Mouse (Mus musculus) brain, adult 2 months (tissue): Measurements from ENCODE around the gene Brox.
A peak's percentile ranks its signal among the peaks of the same experiment; 100 is the strongest.

Experiments used
- DNase-seq: peaks from one replicate; pipeline ENCODE4 v3.0.0; 2011; ENCODE audit warnings: low read depth, low spot score

Brox gene

DNA sequence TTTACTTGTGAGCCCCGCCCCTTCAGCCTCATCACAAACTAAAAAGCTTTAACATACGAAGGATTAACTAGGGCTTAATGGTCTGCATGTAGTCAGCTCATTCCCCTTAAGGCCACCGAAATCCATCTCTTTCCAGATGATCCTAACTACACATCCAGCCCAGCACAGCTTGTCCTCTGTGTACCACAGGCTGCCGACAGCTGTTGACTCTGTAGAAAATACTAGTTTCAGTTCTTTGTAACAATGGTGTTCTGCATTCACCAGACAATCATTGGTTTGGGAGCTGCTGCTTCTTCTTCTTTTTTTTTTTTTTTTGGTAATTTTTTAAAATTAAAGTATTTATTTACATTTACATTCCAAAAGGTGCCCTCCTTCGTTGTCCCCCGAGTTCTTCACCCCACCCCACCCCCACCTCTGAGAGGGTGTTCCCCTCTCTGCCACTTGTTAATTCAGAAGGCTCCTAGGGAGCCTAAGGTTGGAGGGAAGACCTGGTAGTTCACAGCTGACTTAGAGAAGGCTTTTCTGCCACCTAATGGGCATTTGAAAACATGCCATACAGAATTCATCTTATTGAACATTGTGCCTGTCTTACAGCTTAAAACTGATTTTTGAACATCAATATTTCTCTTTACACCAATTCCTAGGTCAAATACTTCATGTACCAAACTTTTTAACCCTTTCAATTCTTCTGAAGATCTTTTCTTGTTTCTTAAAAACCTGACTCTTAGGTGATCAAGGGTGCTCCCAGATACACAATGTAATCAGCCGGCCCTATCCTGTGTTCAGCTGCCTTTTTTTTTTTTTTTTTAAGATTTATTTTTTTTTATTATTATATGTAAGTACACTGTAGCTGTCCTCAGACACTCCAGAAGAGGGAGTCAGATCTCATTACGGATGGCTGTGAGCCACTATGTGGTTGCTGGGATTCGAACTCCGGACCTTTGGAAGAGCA is 23.9 kb downstream of the Brox start:
- DNase-seq: peak; percentile 73

DNA sequence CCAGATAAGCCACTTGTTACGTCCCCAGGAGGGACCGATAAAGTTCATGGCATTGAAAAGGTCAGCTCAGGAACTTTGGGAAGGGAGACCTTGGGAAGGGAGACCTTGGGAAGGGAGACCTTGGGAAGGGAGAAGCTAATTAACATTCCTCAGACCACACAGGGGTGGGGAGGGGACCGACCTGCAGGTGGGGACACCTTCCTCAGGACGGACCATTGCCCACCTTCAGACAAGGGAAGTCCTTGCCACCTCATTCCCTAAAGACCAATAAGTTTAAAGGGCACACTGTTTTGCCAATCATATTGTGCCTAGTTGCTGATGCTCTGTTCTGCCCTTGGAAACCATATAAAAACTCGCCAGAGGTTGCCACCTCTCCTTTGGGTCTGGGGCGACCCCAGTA is 29.4 kb downstream of the Brox start:
- DNase-seq: no peak

DNA sequence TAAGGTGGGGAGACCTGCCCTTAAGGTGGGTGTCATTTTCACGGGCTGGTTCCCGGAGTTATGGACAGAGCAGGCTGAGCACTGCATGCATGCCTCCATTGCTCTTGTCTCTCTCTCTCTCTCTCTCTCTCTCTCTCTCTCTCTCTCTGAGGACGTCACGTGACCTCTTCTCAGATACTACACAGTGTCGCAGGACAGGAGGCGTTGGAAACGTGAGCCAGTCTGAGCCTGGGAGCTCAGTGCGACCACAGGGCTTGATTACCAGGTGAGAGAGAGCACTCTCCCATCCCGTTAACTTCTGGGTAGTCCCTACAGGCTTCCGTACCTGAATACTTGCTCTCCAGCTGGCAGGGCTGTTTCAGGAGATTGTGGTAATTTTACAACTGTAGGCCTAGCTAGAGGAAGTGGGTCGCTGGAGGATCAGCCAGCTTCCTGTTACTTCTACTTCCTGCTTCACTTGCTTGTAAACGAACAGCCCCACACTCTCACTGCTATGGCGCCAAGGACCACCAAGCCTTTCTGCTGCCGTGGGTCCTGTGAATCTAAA is 31.1 kb downstream of the Brox start:
- no peak for DNase-seq

DNA sequence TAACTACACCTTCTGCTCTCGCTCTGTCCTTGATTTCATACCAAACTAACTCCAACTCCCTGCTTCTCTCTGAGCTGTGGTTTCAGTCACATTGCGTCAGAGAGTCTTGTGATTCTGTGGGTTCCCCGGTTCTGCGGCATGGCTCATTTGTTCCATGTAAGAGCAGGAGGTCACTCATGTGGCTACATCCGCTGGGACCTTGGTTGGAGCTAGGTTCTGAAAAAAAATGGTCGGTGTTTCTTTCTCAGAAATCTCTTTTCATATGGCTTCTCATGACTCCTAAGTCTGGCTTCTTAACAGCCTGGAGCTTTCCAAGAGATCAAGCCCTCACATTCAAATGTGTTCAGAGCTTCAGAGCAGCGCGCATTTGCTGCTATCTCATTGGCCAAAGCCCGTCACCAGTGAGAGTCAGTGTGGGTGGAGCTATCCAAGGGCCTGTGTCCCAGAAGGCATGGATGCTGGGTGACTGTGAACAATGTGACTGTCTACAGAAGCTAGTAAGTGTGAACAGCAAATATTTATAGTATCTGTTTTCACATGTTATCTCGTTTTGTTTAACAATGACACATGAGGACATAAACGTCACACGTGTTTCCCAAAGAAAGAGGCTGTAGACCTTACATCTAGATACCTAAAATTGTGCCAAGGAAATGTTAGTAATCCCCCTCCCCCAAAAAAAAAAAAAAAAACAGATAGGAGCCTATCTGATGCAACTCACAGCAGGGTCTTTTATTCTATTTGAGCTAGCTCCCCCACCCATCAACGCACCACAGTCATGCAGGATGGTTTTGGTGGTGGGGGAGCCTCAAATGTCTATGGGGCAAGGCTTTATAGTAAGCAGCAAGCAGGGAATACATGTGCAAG is 32.7 kb downstream of the Brox start:
- peak; percentile 26 for DNase-seq

DNA sequence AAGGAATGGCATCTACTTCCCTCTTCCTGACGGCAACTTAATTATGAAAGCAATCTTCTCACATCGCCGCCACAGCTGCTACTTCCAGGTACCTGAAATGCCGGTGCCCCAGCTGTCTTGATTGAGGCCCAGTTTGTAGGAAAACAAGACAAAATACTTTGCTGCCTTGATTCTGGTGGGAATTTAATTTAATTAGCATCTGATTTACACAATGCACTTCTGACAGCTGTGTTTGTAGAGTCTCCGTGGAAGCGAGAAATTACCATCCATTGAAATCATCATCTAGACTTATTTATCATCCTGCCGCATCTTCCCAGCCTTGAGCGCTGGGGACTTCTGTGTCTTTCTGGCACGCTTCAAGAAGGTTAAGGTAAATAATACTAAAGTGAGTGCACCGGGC is 44.5 kb downstream of the Brox start:
- peak; percentile 15 for DNase-seq

DNA sequence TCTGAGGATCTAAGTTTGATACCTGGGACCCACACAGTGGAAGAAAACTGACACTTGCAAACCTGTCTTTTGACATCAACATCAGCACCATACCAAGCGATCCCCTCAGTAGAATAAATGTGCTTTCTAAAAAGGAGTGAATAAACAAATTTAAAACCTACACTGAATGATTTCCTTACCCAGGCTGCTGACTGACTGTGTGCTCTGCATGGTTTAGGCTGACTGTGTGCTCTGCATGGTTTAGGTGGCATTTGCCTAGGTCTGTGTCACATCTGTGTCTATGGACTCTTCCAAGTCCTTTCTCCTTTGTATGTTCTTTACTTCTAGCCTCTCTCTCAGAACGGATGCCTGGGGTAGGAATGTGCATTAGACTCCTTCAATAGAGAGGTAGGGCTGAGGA is 45.3 kb downstream of the Brox start:
- DNase-seq: no peak

DNA sequence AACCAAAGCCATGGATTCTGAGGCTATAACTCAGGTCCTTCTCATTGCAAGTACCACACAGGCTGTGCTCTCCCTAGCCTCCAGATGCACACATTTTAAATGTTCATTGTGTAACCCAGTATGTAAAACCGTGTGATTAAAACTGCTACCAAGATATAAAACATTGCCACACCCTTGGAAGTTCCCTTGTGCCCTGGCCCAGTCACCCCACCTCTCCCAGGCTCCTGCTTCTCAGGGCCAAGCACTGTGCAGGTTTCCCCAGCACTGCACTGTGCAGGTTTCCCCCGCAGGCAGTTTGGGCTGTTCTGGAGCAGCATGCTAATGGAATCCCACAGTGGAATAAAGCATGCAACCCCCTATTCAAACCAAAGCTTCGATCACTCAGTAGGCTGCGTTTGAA is 46.5 kb downstream of the Brox start:
- DNase-seq: no peak

DNA sequence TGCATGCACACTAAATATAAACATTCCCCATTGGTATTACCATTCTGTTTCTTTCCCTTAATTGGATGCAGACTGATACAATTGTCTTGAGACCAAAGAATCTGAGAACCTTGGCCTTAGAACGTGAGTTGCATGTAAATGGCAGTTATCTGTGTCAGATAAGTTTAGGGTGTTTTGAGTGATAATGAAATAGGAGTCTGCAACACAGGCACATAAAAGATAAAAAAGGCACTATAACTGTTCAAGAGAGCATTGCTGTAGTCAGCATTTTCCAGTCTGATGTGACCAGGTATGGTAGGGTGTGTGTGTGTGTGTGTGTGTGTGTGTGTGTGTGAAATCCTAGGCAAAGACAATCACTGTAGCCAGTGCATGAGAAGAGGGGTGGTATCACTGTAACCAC is 48.9 kb downstream of the Brox start:
- DNase-seq: no peak

DNA sequence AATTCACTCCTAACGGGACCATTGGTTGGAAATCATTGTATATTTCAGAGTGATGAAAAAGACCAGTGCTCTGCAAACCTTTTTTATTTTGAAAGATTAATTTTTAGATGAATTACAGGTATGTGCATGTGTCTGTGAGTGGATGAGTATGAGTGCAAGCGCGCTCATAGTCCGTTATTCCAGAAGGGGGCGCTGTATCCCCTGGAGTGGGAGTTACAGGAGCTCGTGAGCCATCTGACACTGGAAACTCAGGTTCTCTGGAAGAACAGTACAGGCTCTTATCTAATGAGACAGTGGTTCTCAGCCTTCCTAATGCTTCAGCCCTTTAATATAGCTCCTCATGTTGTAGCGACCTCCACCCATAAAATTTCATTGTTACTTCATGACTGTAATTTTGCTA is 53.8 kb downstream of the Brox start:
- no peak for DNase-seq

DNA sequence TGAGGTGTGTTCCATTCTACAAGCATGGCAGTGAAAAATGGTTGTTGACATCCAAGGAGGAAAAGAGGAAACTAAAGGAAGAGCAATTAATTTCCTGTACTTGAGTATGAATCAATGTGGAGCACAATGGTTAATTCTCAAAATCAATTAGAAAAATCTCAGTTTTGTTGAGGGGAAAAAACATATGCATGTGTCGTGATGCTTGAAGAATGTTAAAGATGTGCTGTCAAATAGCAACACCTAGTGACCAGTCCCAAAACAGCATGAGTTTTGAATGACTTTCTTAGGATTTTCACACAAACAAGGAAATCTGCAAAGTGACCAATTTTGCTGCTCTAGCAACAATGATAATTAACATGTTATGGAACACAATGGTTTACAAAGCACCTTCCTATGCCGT is 59.2 kb downstream of the Brox start:
- peak; percentile 66 for DNase-seq

DNA sequence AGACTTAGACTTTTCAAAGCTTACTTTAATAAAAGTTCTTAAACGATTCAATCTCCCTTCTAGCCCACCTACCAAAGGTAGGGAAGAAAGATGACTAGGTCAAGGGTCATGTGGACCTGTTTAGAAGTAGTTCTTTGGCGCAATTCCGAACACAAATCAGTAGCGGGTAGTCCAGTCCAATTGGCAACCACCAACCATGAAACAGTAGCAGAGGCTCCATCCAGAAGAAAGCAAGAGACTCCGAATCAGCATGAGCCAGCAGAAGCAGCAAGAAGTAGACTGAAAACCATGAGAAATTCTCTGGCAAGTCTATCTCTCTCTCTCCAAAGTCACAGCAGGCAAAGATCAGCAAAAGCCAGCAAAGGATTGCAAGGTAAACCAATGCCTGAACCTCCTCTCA is 60.6 kb downstream of the Brox start:
- DNase-seq: no peak

DNA sequence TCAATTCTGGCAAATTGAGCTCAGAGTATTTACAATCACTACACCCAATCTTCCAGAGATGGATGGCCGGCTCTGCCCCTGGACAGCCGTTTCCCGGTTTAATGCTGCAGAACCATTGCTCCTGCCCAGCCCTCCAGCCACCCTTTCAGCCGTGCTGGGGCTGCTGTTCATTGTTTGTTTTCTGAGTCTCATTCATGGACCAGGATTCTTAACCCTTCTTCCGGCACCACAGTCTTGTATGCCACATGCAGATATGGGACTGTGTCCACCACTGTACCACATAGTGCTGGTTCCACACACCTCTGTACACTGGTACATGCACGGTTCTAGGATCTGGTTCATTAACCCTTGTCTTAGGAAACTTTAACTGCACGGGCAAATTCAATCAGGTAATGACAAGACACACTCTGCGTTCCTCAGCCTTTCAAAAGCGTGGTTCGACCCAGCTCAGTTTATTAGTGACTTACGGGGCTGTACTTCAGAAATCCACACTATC is 63.3 kb downstream of the Brox start:
- DNase-seq: no peak

DNA sequence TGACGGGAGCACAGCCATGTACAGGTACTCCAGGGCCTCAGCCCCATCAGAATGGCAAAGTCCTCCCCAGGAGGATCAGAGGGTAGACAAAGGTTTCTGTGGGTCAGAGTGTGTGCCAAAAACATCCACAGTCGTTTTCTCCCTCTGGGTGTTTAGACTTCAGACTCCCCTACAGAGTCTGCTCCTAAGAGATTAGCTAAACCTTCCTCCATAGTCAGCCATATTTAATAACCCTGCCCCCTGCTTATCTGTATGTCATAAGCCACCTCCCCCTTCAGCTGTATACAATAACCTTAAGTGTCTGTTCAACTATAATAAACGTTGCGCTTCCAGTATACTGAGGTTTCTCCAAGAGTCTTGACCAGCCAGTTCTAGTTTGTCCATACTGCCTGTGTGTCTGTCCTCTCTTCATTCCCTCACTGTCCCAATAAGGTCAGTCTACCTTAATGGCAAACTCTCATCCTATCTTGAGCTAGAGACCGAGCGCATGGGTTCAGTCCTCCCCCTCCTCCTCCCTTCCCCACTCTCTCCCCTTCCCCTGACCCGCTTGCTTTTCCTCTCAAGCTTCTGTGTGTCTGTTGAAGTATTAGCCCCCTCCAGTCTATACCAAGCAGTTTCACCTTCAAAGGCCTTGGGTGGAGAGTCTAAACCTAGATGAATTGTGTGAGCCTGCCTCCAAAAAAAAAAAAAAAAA is 63.9 kb downstream of the Brox start:
- DNase-seq: no peak

DNA sequence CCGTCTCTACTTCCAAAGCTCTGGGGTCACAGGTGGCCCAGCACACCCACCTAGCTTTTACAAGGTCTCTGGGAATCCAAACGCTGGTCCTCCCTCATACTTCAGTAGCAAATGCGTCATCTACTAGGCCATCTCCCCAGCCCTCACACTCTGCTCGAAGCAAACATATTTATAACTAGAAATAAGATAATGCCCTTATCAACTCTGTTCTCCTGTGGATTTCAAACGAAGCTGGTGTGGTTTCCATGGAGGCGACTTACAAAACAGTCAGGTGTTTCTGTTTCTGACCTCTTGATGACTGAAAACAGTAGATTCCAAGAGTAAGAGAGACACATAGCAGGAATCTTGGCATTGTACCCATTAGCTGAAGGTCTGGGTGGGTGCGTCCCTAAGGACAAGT is 69.6 kb downstream of the Brox start:
- no peak for DNase-seq
